Mouse (Mus musculus) lung, adult 18-20 months (tissue): ENCODE results near the gene Glrx.

Experiments
- DNase-seq, 2 experiments: peaks; one replicate each; pipeline ENCODE4 v3.0.0; 2022; ENCODE audit warnings: mixed read lengths in 2 of 2

The Glrx gene

DNA sequence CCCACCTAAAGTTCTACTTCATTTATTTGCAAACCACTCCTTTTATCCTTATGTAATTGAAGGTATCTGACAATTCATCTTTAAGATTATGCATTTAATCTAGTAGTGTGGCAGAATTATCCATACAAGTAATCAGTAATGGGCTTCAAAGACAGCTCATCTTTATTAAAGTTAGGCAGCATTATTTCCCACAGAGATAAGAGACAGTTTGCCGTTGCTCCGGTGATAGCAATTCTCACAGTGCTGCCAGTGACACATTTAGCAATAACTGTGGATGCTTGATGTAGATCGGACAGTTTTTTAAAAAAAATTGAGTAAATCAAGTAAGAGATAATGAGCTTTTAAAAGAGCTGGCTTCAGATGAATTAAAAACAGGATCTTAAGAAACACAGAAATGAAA is 52.6 kb downstream of the Glrx start:
- no peak for DNase-seq

DNA sequence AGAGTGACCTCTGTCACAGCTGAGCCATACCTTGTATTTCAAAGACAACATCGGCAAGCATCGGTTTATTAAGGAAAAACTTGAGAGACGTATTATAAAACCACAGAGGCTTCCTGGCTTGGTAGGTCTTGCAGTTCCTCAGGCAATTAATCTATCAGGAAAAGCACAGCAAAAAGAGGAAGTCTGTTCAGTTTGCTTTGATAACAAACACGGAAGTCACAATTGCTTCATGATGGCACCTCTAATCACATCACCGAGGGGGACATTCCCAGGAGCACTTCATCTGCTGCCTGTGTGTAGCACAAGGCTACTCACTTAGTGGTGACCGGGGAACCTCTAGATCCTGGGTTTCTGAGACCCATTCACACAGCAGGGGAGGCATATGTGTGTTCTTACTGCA is 53.2 kb downstream of the Glrx start:
- no peak for DNase-seq
